Mouse (Mus musculus) CD8-positive naive resting alpha-beta T cell, adult 57 days (primary cell): ENCODE measurements around the gene Gpr174. TPM values are rescaled to one million over a fixed set of nuclear protein-coding genes. Genes with fewer than 3 reads are reported as not detected.

ENCODE experiments used
- total RNA-seq: library from RNA; stranded (reverse); gene quantifications from one replicate; pipeline ENCODE4 v1.2.4, GENCODE M21; 2023

The Gpr174 gene
- total RNA-seq = 46.9 TPM

GRCm38 (mm10) chrX:107255486-107256227, at the start of gene Gpr174:
Gene Gpr174, plus strand, starts transcription at chrX:107255878.

Other genes starting within 250 kb of the Gpr174 start
- 204 TPM for gene P2ry10, start 167.4 kb upstream of the Gpr174 start, total RNA-seq
- gene P2ry10b, start 107.0 kb upstream of the Gpr174 start, total RNA-seq = 18.0 TPM
- gene Itm2a, start 147.5 kb downstream of the Gpr174 start, total RNA-seq = 13.2 TPM